Mouse (Mus musculus): ENCODE measurements around the gene Calhm2.

Calhm2 gene

DNA sequence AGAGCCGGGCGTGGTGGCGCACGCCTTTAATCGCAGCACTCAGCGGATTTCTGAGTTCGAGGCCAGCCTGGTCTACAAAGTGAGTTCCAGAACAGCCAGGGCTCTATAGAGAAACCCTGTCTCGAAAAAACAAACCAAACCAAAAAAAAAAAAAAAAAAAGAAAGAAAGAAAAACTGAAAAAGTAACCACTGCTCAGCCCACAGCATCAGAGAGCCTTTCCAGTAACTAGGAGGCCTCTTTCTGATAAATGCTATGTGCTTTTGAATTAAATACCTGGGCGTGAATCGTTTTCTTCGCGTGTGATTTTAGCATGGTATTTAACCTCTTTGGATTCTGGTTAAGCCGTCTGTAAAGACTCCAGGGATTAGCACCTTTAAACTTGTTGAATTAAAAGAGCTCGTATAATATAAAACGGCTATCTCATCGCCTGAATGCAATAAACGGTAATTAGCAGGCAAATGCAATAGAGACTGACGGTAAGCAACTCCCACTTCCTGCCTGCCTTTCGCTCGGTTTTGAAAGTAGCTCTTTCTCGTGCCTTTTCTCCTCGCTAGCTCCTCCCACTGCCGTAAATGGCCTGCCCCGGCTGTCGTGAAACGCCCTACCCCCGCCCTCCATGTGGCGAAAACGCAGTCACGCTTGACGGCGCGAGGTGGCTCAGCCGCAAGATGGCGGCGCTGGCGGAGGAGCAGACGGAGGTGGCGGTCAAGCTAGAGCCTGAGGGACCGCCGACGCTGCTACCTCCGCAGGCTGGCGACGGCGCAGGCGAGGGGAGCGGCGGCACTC, 70.8 kb downstream of the Calhm2 start, which contains the start of gene Taf5:
Taf5 (plus strand) TSS at position 651 of the 787 bp plus-strand sequence.
- DNase-seq = peak; percentile 97

DNA sequence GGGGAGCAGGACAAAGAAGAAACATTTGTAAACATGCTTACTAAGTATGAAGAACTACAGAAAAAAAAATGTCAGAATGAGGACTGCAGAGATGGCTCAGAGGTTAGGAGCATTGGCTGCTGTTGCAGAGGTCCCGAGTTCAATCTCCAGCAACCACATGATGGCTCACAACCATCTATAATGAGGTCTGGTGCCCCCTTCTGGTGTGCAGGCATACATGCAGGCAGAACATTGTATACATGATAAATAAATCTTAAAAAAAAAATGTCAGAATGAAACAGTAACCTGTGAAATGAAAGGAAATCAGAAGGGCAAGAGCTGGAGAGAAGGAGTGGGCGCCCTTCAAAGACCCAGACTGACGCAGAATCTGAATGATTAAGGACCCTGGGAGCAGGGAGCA, 72.2 kb downstream of the Calhm2 start:
- no peak for DNase-seq

DNA sequence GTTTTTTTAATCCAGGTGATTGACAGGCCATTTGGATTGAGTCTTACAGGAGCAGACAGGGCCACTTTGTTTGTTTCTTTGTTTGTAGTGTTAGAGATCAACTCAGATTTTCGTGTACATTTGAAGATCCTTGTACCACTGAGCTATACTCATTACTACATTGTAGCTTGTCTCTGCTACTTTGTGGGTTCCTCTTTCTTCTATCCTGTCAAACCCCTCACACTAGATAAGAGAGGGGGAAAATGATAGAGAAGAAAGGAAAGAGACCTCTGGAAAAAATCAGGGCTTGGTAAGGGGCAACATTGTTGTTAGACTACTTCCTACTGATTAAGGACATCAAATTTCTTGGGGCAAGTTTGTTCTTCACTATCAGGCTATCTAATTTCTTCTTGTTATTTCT, 80.4 kb downstream of the Calhm2 start:
- DNase-seq = no peak
